Mouse (Mus musculus) limb, embryonic 14.5 days (tissue): ENCODE data around the gene Klhl26. TPM values are rescaled to one million over a fixed set of nuclear protein-coding genes. Genes with fewer than 3 reads are reported as not detected.
A peak's percentile ranks its signal among the peaks of the same experiment; 100 is the strongest.

Experiments
- ATAC-seq: fragments of 200-750 bp; cut with Nextera tagmentation; 2 replicates; pipeline ENCODE4 v1.8.0; 2017; ENCODE audit warnings: low read depth, moderate number of reproducible peaks, moderate TSS enrichment; ENCODE audit not compliant: low FRiP score
- DNase-seq: peaks from one replicate; pipeline ENCODE4 v3.0.0-alpha.2; 2015; ENCODE audit warnings: low spot score
- H3K27ac ChIP-seq: fragments of 300-500 bp; sonication (generic); replicated peaks from 2 replicates; pipeline ENCODE4 v1.5.1; 2014; ENCODE audit warnings: low read depth, mild to moderate bottlenecking, low read length, moderate library complexity, mixed read lengths
- H3K27me3 ChIP-seq: fragments of 300-500 bp; sonication (generic); 2 replicates; pipeline ENCODE4 v1.6.1; 2014; ENCODE audit warnings: low read length, mixed read lengths; ENCODE audit not compliant: control insufficient read depth, insufficient read depth
- H3K36me3 ChIP-seq: fragments of 300-500 bp; sonication (generic); 2 replicates; pipeline ENCODE4 v1.6.1; 2014; ENCODE audit warnings: mild to moderate bottlenecking, low read length, moderate library complexity, mixed read lengths; ENCODE audit not compliant: control insufficient read depth, insufficient read depth
- H3K4me1 ChIP-seq: fragments of 300-500 bp; sonication (generic); 2 replicates; pipeline ENCODE4 v1.6.1; 2014; ENCODE audit warnings: antibody characterized with exemption, low read length, mixed read lengths; ENCODE audit not compliant: control insufficient read depth, insufficient read depth
- H3K4me2 ChIP-seq: fragments of 300-500 bp; sonication (generic); replicated peaks from 2 replicates; pipeline ENCODE4 v1.6.1; 2014; ENCODE audit warnings: low read depth, mild to moderate bottlenecking, low read length, moderate library complexity; ENCODE audit not compliant: severe bottlenecking
- H3K4me3 ChIP-seq: fragments of 300-500 bp; sonication (generic); replicated peaks from 2 replicates; pipeline ENCODE4 v1.5.1; 2014; ENCODE audit warnings: low read length
- H3K9ac ChIP-seq: fragments of 300-500 bp; sonication (generic); 2 replicates; pipeline ENCODE4 v1.6.1; 2014; ENCODE audit warnings: mild to moderate bottlenecking, low read depth, low read length, moderate library complexity; ENCODE audit not compliant: severe bottlenecking
- H3K9me3 ChIP-seq: fragments of 300-500 bp; sonication (generic); 2 replicates; pipeline ENCODE4 v1.6.1; 2016; ENCODE audit warnings: low read length; ENCODE audit not compliant: control insufficient read depth
- POLR2A ChIP-seq: fragments of 200-500 bp; IDR thresholded peaks from 2 replicates; pipeline ENCODE4 v1.8.0; 2012; ENCODE audit warnings: inconsistent platforms, mild to moderate bottlenecking, moderate library complexity, borderline replicate concordance; ENCODE audit not compliant: insufficient read depth, insufficient read length; ENCODE audit errors: extremely low read depth
- WGBS: fragments of 180-500 bp; shearing (Covaris S2); extraction: QIAGEN DNeasy Blood & Tissue Kit; methylation state at CpG from one replicate; pipeline ENCODE4 v1.1.7; 2014; 5-methylcytosine and 5-hydroxymethylcytosine counted together
- polyA plus RNA-seq, 2 experiments: library from polyadenylated mRNA; depleted of rRNA in 1 of 2; stranded (reverse) in 1 of 2; unstranded in 1 of 2; fragments of >200 nt; fragmentation: Nextera tagmentation in 1 of 2; extraction: Ambion mirVana in 1 of 2; gene quantifications; 2 replicates each; pipeline versions ENCODE4 v1.2.1 to v1.2.3; 2012 to 2014

Klhl26 gene
- polyA plus RNA-seq, 2 experiments: 24.2 to 48.7 TPM

DNA sequence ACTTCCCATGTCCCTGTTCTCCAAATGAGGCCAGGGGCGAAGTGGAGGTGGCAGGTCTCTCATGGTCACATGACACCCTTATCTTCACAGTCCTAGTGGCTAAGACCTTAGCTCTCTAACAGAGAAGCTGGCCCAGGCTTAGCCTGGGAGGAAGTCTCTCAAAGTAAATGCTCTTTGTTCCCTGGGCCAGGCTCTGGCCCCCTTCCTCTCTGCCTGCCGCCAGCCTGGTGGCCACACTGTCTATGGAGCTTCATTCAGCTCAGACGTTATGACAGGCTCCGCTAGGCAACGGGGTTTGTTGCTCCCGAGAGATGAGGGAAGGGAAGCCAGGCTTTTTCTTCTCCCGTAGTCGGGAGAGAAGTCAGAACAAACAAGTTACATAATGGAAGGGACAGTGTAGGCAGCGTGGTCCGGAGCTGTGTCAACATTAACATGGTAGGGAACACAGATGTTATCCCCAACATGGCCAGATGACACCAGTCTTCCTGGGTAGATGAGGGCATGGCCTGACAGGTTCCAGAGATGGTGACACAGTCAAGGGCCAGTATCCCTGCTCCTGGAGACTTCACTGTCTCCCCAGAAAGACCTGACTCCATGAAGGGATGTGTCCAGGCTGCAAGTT, 7.4 kb downstream of the Klhl26 start:
- no peak overlapping the region for H3K4me2 ChIP-seq
- no peak overlapping the region for H3K9ac ChIP-seq
- H3K4me3 ChIP-seq: no peak overlapping the region
- H3K4me1 ChIP-seq: peaks cover 9% of the 10 kb centered on the region; the same call in 1 of the 2 replicates
- TF ChIP-seq POLR2A: no peak
- no peak for DNase-seq
- H3K9me3 ChIP-seq: no peaks in the 10 kb centered on the region
- H3K36me3 ChIP-seq: peaks cover 7% of the 10 kb centered on the region
- H3K27me3 ChIP-seq: no peaks in the 10 kb centered on the region
- 63% methylated on average over 10 of the region's 10 CpGs for WGBS
- no peak overlapping the region for H3K27ac ChIP-seq
- ATAC-seq: no peak

- 88% methylated on average over 4 of the region's 4 CpGs for WGBS
- Histone ChIP-seq H3K4me3 (no peak overlapping the region), H3K9me3 (no peaks in the 10 kb centered on the region), H3K4me2 (no peak overlapping the region), H3K27ac (no peak overlapping the region), H3K36me3 (peaks cover 9% of the 10 kb centered on the region), H3K9ac (no peak overlapping the region), H3K4me1 (peaks cover 9% of the 10 kb centered on the region; the same call in 1 of the 2 replicates), H3K27me3 (no peaks in the 10 kb centered on the region)
- DNase-seq (no peak), ATAC-seq (no peak)
- TF ChIP-seq POLR2A: no peak
These were observed 8.0 kb downstream of the Klhl26 start for GRCm38 (mm10) chr8:70468733-70469132.

DNA sequence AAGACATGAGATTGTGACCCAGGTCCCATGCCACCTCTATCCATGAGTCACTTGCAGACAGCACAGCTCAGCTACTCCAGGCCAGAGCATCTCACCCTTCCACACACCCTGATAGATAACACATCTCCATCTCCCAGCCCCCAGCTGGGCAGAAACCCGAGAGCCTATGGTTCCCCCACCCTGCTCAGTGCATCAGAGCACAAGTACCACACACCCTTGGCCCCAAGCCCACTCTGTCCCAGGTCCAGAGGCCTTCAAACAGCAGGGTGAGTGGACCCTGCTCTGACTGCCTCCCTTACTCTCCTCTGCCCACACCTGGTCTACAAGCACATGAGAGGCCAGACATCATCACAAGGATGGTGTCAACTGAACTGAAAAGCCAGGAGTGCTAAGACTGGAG, 8.9 kb downstream of the Klhl26 start:
- H3K9ac ChIP-seq: no peak overlapping the region
- no peaks in the 10 kb centered on the region for H3K27me3 ChIP-seq
- H3K4me3 ChIP-seq: no peak overlapping the region
- no peak for TF ChIP-seq POLR2A
- no peaks in the 10 kb centered on the region for H3K9me3 ChIP-seq
- DNase-seq (no peak), ATAC-seq (no peak)
- H3K36me3 ChIP-seq: peaks cover 9% of the 10 kb centered on the region
- no peak overlapping the region for H3K27ac ChIP-seq
- peaks cover 14% of the 10 kb centered on the region; the same call in 1 of the 2 replicates for H3K4me1 ChIP-seq
- no peak overlapping the region for H3K4me2 ChIP-seq
- 80% methylated on average over 1 of the region's 1 CpGs for WGBS

- peaks cover 9% of the 10 kb centered on the region for H3K36me3 ChIP-seq
- no peak overlapping the region for H3K9ac ChIP-seq
- H3K4me1 ChIP-seq: peaks cover 20% of the 10 kb centered on the region
- H3K27ac ChIP-seq: 0 out of 2 replicates have a peak overlapping the region, but pooled peaks have one; percentile 13
- DNase-seq (no peak), ATAC-seq (peak; percentile 51; the same call in 1 of the 2 replicates)
- no peak overlapping the region for H3K4me3 ChIP-seq
- no peaks in the 10 kb centered on the region for H3K9me3 ChIP-seq
- no peak overlapping the region for H3K4me2 ChIP-seq
- no peak for TF ChIP-seq POLR2A
- 54% methylated on average over 5 of the region's 5 CpGs for WGBS
- no peaks in the 10 kb centered on the region for H3K27me3 ChIP-seq
These were observed 9.5 kb downstream of the Klhl26 start for GRCm38 (mm10) chr8:70467229-70467725.

DNA sequence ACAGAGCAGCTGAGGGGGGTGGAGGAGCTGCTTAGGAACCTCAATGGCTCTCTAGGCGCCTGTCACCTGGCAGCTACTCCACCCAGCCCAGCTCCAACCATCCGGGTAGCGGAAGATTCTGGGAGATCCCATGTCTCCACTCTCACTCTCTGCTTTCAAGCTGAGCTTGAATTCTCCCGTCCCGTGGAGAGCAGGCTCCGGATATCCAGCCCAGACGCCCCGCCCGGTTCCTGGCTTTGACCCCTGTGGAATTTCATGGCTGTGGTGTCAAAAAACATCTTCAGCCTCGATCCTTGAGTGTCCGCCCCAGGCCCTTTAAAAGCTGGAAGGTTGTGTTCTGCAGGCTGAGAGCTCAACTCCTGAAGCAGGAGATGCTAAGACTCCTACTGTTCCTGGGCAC, 10.0 kb downstream of the Klhl26 start:
- no peaks in the 10 kb centered on the region for H3K9me3 ChIP-seq
- H3K27ac ChIP-seq: 0 out of 2 replicates have a peak overlapping the region, but pooled peaks have one; percentile 13
- DNase-seq (no peak), ATAC-seq (no peak)
- H3K36me3 ChIP-seq: peaks cover 9% of the 10 kb centered on the region
- no peak overlapping the region for H3K9ac ChIP-seq
- H3K4me2 ChIP-seq: no peak overlapping the region
- no peaks in the 10 kb centered on the region for H3K27me3 ChIP-seq
- H3K4me1 ChIP-seq: peaks cover 25% of the 10 kb centered on the region
- no peak overlapping the region for H3K4me3 ChIP-seq
- 46% methylated on average over 11 of the region's 11 CpGs for WGBS
- no peak for TF ChIP-seq POLR2A
